ENCODE assay signal across 27 mouse cellular contexts in the genomic region with DNA sequence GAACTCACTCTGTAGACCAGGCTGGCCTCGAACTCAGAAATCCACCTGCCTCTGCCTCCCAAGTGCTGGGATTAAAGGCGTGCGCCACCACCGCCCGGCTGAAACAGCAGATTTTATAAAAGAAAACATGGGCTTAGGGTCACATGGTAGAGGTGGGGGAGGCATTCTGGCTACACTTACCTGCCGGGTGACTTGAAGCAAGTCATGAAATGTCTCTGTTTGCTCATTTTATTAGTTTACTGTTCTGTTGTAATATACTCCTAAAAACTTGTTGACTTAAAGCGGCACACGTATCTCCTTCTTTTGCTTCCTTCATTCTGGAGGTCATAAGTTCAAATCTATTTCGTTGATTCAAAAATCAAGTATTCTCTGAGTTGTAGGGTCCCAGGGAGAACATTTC.
DNase-seq lines count a peak whose midpoint lies in the region; ATAC-seq and TF ChIP-seq lines count a peak whose summit lies in the region.
"Had no signal": no experiment of that assay in that cellular context is flagged by ENCODE, and none has a peak within 500 bp of the region (broad histone marks: within the 10 kb centered on the region; RNA-seq: fewer than 3 reads in every experiment).

No protein-coding gene starts in this region.

- no peak for TF ChIP-seq CTCF in CH12.LX (conservative IDR thresholded peaks at IDR 0.05 in 1 of 2, IDR thresholded peaks at IDR 0.05 in 1 of 2; ENCODE audit: low read depth in 2 of 2, low read length in 2 of 2)

- no peak overlapping the region for H3K4me2 ChIP-seq in CH12.LX (ENCODE audit: insufficient read depth, low read depth, poor library complexity, severe bottlenecking)
- no peak overlapping the region for H3K4me2 ChIP-seq in intestine, embryonic 14.5 days (ENCODE audit: low read length)
- H3K4me2 ChIP-seq in intestine, embryonic 16.5 days (ENCODE audit: low read depth, low read length), result no peak overlapping the region
- H3K4me2 ChIP-seq: embryonic facial prominence, embryonic 13.5 days; embryonic facial prominence, embryonic 15.5 days; forebrain, embryonic 12.5 days had no signal

- H3K27ac ChIP-seq in CH12.LX (ENCODE audit: insufficient read depth, low read depth), result no peak overlapping the region
- H3K27ac ChIP-seq in intestine, embryonic 14.5 days (ENCODE audit: low read depth), result no peak overlapping the region
- H3K27ac ChIP-seq in intestine, embryonic 16.5 days (ENCODE audit: low read length), result no peak overlapping the region
- H3K27ac ChIP-seq: embryonic facial prominence, embryonic 13.5 days; embryonic facial prominence, embryonic 15.5 days; forebrain, embryonic 10.5 days; forebrain, embryonic 12.5 days had no signal

- no peak for DNase-seq in CH12.LX (ENCODE audit: extremely low read depth)
- DNase-seq in intestine, embryonic 14.5 days (ENCODE audit: low spot score), result no peak
- peak; percentile 54 for DNase-seq in large intestine, adult 2 months (ENCODE audit: low read depth, low spot score)
- no peak for DNase-seq in thymus, postnatal 36 days
- no peak for DNase-seq in adrenal gland, adult 18-20 months (ENCODE audit: low spot score in 2 of 2)
- no peak for DNase-seq in lung, postnatal 10 days
- DNase-seq: adrenal gland, adult 2 months; adrenal gland, postnatal 10 days; adrenal gland, postnatal 25 days; cerebellum, adult 11 months; cerebellum, adult 18-20 months; cerebellum, adult 8-10 months; cerebellum, adult 9-11 months; cerebellum, postnatal 14 days; cerebellum, postnatal 36 days; embryo, embryonic 11 days had no signal

- H3K36me3 ChIP-seq in CH12.LX (replicated peaks in 1 of 2; ENCODE audit: control insufficient read depth in 1 of 2, insufficient read depth in 1 of 2, low read length in 1 of 2), result no peaks in the 10 kb centered on the region
- H3K36me3 ChIP-seq in intestine, embryonic 14.5 days (ENCODE audit: control insufficient read depth, insufficient read depth, low read length), result no peaks in the 10 kb centered on the region
- no peaks in the 10 kb centered on the region for H3K36me3 ChIP-seq in intestine, embryonic 16.5 days (ENCODE audit: control insufficient read depth, insufficient read depth, low read length)
- H3K36me3 ChIP-seq: embryonic facial prominence, embryonic 13.5 days; embryonic facial prominence, embryonic 15.5 days; forebrain, embryonic 10.5 days; forebrain, embryonic 12.5 days; G1E had no signal

- in situ Hi-C loops in CH12.LX (cut with MboI; ENCODE audit: low pct_ligation_motif_present, low pct_unique_long_range_greater_than_20kb, low sequenced_read_pairs), result no loop called here

- no peak for TF ChIP-seq POLR2A in CH12.LX (IDR thresholded peaks at IDR 0.05; ENCODE audit: low read depth, low read length)

- H3K4me3 ChIP-seq in CH12.LX (replicated peaks in 1 of 3; ENCODE audit: low read depth in 2 of 3, low read length in 2 of 3, poor library complexity in 1 of 3), result no peak overlapping the region
- no peak overlapping the region for H3K4me3 ChIP-seq in intestine, embryonic 14.5 days (ENCODE audit: low read depth, low read length)
- H3K4me3 ChIP-seq in intestine, embryonic 16.5 days (ENCODE audit: low read length), result no peak overlapping the region
- H3K4me3 ChIP-seq: embryonic facial prominence, embryonic 13.5 days; embryonic facial prominence, embryonic 15.5 days; erythroblast, embryonic 14.5 days; forebrain, embryonic 10.5 days; forebrain, embryonic 12.5 days had no signal

- no peak overlapping the region for H3K9ac ChIP-seq in CH12.LX (ENCODE audit: insufficient read depth, low read depth)
- no peak overlapping the region for H3K9ac ChIP-seq in intestine, embryonic 14.5 days (ENCODE audit: low read length)
- no peak overlapping the region for H3K9ac ChIP-seq in intestine, embryonic 16.5 days (ENCODE audit: low read depth, low read length)
- H3K9ac ChIP-seq: embryonic facial prominence, embryonic 13.5 days; embryonic facial prominence, embryonic 15.5 days; forebrain, embryonic 12.5 days had no signal

- no peaks in the 10 kb centered on the region for H3K79me2 ChIP-seq in CH12.LX (replicated peaks; ENCODE audit: control insufficient read depth, extremely low read depth, insufficient read depth, poor library complexity, severe bottlenecking)

- dilution Hi-C loops in CH12.LX (cut with MboI; ENCODE audit: extremely low pct_ligation_motif_present, extremely low pct_unique_long_range_greater_than_20kb, low sequenced_read_pairs), result no loop called here

- H3K9me3 ChIP-seq in CH12.LX (replicated peaks; ENCODE audit: low read length), result no peaks in the 10 kb centered on the region
- H3K9me3 ChIP-seq in intestine, embryonic 14.5 days (ENCODE audit: control insufficient read depth, low read length), result no peaks in the 10 kb centered on the region
- H3K9me3 ChIP-seq in intestine, embryonic 16.5 days (ENCODE audit: control insufficient read depth, low read length), result no peaks in the 10 kb centered on the region
- H3K9me3 ChIP-seq: embryonic facial prominence, embryonic 13.5 days; embryonic facial prominence, embryonic 15.5 days; forebrain, embryonic 10.5 days; forebrain, embryonic 12.5 days; G1E had no signal

- peaks cover 14% of the 10 kb centered on the region in 2 experiments for H3K4me1 ChIP-seq in CH12.LX (ENCODE audit: control insufficient read depth in 1 of 2, insufficient read depth in 2 of 2)
- 0 out of 2 replicates have a peak, but pooled peaks cover 2% of the 10 kb centered on the region for H3K4me1 ChIP-seq in intestine, embryonic 14.5 days (replicated peaks; ENCODE audit: control insufficient read depth, insufficient read depth, low read length)
- peaks cover 4% of the 10 kb centered on the region; the same call in 1 of the 2 replicates for H3K4me1 ChIP-seq in intestine, embryonic 16.5 days (ENCODE audit: control insufficient read depth, insufficient read depth, low read length)
- H3K4me1 ChIP-seq: embryonic facial prominence, embryonic 15.5 days had no signal

- ATAC-seq in intestine, embryonic 14.5 days (replicated peaks; ENCODE audit: low FRiP score, low TSS enrichment, low read depth), result peak; percentile 51; the same call in 1 of the 2 replicates
- ATAC-seq in intestine, embryonic 16.5 days, result peak; percentile 79
- ATAC-seq: activated CD4-positive, CD25-positive, alpha-beta regulatory T cell, adult 4 months; forebrain, embryonic 14.5 days; forebrain, embryonic 16.5 days; Patski had no signal

- no peaks in the 10 kb centered on the region for H3K27me3 ChIP-seq in CH12.LX (replicated peaks)
- H3K27me3 ChIP-seq in intestine, embryonic 14.5 days (replicated peaks; ENCODE audit: control insufficient read depth, insufficient read depth, low read length), result no peaks in the 10 kb centered on the region
- no peaks in the 10 kb centered on the region for H3K27me3 ChIP-seq in intestine, embryonic 16.5 days (replicated peaks; ENCODE audit: control insufficient read depth, insufficient read depth, low read length)
- H3K27me3 ChIP-seq: embryonic facial prominence, embryonic 15.5 days; forebrain, embryonic 12.5 days; Patski had no signal

- TF ChIP-seq EP300 in CH12.LX (IDR thresholded peaks at IDR 0.05; ENCODE audit: low read length), result no peak

- TF ChIP-seq RAD21 in CH12.LX (IDR thresholded peaks at IDR 0.05; ENCODE audit: low read depth, low read length), result no peak

- 70% methylated on average over 8 of the region's 9 CpGs for WGBS in intestine, embryonic 14.5 days
- 67% methylated on average over 9 of the region's 9 CpGs for WGBS in intestine, embryonic 16.5 days
- WGBS in large intestine, adult 2 months, result 42% methylated on average over 9 of the region's 9 CpGs

TF ChIP-seq in CH12.LX, 34 proteins besides CTCF, POLR2A, EP300 and RAD21:
- TF ChIP-seq ZNF384 (IDR thresholded peaks at IDR 0.05; ENCODE audit: low read depth, low read length), result 0 out of 2 replicates have a peak, but pooled peaks have one; percentile 6
- no peak for TF ChIP-seq MAFK (IDR thresholded peaks at IDR 0.05; ENCODE audit: insufficient replicate concordance, low read length)
